Mouse (Mus musculus) MEL-GATA-1-ER (cell line): Measurements from ENCODE around the gene Haghl.
"Not testable (repeated sequence)": the region's sequence is repeated elsewhere in the genome, so short reads cannot be mapped to it uniquely, and the experiment has no call there.

Experiments
- DNase-seq: peaks from one replicate; pipeline ENCODE4 v3.0.0-alpha.2; 2012; ENCODE audit warnings: low read depth; ENCODE audit errors: extremely low read depth

Haghl gene

DNA sequence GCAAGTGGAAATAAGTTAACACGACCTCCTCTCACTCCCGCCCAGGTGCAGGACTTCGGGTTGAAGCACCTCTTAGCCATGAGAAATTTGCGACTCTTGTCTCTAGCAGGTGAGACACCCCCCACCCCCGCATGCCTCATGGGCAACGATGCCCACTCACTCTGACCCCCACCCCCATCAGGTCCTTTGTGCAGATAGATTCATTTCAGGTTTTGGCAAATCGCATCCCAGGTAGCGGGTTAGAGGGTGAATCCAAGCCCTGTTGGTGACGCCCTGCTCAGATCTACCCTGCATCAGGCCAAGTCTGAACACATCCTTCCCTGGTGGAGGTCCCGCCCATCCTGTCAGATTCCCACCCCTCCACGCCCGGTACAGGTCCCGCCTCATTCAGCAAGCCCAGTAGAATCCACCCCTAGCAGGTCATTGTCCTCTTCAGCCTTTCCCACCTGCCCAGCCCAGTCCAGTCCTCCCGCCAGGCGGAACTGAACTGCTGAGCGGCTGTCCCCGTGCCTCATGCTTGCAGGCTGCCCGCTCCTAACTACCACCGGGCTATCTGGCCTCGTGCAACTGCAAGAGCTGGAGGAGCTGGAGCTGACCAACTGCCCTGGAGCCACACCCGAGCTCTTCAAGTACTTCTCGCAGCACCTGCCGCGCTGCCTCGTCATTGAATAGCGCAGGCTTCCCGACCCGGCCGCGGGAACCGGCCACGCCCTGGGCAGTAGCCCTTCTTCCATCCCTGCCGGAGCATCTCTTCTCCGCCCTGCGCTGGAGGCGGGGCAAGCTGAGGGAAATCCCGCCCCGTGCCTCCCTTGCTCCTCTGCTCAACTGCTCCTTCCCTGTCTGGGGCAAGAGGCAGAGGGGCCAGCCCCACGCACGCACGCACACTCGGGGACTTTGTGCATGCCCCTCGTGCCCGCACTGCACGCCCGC, 33.6 kb upstream of the Haghl start:
- no peak for DNase-seq

DNA sequence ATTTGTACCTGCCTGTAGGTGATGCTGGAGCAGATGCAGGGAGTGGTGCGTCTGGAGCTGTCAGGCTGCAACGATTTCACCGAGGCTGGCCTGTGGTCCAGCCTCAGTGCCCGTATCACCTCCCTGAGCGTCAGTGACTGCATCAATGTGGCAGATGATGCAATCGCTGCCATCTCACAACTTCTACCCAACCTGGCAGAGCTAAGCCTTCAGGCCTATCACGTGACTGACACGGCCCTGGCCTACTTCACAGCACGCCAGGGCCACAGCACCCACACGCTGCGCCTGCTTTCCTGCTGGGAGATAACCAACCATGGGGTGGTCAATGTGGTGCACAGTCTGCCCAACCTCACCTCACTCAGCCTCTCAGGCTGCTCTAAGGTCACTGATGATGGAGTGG, 32.2 kb upstream of the Haghl start:
- DNase-seq = no peak

DNA sequence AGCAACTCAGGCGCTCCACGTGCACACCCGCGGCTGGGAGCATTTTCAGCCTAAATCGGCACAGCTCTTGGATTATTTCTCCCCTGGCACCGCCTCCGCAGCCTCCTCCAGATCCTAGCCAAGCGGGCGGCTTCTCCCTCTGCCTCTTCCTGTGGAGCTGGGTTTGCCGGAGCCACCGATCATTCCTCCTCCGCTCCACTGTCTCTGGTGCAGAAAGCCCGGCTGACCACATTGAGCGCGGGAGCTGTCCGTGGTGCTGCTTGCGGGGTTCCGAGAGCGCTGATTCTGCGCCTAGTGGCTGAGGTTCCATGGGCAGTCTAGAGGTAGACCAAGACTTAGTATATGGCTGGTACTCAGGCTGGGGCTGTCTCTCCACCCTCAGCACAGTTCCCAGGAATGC, 28.0 kb upstream of the Haghl start:
- DNase-seq = no peak

DNA sequence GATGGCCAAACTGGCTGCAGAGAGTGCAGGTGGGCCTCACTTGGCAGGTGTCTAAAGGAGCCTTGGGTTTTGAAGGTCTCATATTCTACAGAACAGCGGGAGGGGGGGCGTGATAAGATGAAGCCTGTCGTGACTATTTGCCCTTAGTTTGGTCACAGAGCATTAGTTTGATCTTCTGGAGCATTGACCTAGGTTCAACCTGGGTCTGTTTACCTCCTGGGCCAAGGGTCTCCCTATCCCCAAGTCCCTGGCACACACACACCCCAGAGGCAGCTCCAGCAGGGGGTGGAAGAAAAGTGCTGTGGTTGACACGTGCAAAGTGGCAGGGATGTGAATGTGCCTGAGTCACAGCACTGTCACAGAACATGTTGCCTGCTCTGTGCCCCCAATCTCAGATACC, 25.4 kb upstream of the Haghl start:
- DNase-seq = no peak

DNA sequence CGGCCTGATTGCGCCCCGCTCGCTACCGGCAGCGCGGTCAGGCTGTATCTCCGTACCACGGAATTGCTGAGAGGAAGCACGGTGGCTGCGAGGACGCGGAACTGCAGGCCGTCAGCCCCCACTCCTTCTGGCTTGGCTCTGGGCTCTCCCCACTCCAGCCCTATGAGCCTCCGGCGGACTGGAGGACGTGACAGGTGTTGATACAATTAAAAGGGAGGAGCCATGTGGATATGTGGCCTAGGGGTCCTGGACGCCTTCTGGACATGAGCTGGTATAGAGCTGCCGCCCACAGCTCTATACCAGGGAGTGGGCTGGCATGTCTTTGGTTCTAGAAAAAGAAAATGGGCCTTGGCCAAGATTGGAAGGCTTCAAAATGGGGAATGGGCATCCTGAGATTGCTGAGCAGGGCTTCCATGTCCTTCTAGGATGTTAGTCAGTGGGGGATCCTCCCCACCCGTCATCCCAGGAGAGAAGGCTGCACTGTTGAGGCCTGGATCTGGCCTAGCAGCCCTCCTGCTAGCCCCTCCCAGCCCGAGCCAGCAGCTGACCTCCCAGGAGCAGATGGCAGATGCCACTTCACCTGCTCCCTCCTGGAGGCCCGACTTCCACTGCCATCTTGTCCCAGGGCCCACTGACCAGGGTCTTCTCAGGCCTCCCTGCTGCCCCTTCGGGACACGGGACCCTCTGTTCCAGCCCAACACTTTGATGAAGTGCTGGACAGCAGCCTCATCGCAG, 24.3 kb upstream of the Haghl start:
- no peak for DNase-seq

DNA sequence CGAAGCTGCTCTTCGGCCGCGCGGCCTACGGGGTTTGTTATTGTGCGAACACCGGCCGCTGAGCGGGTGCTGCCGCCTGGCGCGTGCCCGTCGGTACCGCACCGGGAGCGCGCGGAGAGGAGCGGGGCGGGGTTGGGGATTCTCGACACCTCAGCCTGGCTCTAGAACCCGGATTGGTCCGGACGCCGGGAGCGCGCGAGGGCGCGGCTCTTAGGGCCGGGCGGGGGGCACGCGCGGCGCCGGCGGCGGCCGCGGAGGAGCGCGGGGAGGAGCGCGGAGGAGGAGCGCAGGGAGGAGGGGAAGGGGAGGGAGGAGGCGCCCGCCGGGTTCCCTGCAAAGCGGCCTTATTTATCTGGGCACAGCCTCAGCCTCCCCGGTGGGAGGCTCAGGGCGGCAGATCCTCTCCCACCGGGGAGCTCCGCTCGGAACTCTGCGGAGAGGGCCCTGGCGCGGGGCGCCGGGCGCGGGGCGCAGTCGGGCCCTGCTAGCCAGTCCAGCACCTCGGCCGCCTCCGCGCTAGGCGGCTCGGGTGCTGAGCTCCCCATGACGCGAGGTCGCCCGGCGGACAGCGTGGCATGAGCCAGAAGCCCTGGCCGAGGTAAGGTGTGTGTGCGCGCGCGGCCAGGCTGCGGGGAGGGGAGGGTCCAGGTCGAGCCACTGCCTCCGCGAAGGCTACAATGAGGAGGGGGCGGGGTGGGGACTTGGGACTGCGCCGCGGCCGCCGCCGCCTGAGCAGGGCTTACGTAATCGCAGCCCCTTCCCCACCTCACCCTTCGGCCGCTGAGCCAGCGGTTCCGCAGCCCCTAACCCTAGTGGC, 23.5 kb upstream of the Haghl start, which contains the start of gene Fbxl16:
Fbxl16 (plus strand) TSS at position 297 of the 817 bp plus-strand sequence.
- DNase-seq = no peak

DNA sequence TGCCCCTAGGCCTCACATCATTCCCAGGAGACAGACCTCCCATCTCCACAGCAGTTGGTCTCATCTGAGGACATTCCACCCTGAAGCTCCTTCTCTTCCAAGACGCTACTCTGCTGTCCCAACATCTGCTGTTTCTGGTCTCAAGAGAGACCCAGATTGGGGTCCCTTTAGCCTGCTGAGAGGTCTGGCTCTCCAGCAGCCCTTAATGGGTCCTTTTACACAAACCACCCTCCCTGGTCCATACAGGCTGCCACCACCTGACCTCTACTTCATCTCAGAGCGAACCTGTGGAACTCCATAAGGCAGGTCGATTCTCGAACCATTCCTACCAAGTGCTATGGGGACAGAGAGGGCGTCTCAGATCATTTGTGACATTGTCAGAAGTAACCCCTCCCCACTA, 22.6 kb upstream of the Haghl start:
- no peak for DNase-seq

- DNase-seq = not testable (repeated sequence)
Observed at GRCm38 (mm10) chr17:25807452-25807851, 22.0 kb upstream of the Haghl start.

DNA sequence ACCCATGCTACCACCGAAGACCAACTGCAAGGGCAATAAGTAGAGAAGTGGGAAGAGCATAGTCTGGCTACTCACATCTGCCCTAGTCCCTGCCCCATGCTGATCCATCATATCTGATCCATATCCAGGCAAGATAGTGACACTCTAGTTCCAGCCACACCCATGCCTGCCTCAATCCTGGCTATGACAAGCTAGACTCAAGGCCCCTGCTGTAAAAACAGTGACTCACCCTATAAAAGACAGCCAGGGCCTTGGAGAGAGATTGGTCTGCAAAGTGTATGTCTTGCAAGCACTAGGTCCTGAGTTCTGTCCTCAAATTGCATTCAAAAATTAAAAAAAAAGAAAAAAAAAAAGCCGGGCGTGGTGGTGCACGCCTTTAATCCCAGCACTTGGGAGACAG, 21.0 kb upstream of the Haghl start:
- DNase-seq = no peak

DNA sequence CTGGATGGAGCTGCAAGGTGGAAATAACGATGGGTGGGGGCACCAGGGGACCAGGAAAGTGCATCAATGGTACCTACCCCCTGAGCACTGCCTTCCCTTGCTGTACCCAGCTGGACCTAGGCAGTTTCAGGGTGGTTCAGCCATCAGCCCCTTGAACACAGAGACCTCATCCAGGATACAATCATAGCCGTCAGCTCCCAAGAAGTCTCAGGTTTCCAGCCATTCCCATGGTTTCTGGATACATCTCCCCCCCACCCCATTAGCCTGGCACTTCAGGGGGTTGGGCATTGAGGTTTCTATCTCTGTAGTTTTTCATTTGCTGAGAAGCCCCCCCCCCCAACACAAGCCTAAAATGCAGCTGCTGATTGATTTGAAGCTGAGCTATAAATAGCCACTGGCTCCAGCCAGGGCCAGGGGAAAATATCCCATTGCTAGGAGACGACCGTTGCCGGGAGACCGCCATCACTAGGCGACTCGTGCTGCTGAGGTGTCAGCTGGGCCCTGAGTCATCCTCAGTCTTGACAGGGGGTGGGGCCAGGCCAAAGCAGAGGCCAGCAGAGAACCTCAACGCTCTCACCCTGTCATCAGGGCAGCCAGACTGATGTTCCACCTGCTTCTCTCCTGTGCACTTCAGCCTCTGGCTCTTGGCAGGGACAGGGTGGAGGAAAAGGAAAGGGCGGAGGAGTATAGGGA, 17.5 kb upstream of the Haghl start:
- DNase-seq = no peak

DNA sequence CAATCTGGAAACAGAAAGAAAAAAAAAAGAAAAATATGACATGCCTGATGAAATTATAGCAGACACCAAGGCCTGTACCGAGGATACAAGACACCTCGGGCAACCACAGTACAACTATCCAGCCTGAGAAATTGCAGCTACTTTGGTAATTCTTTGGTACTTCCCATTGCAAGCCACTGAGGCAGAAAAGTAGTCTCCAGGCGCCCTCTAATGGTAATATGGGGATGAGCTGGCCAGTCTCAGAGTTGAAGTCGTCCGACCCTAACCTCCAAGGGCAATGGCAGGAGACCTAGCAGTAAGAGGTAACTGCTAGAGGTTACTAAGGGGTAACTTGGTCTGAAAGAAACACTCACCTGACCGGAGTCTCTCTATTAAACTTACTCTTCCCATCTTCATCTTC, 15.6 kb upstream of the Haghl start:
- DNase-seq = peak; percentile 59

DNA sequence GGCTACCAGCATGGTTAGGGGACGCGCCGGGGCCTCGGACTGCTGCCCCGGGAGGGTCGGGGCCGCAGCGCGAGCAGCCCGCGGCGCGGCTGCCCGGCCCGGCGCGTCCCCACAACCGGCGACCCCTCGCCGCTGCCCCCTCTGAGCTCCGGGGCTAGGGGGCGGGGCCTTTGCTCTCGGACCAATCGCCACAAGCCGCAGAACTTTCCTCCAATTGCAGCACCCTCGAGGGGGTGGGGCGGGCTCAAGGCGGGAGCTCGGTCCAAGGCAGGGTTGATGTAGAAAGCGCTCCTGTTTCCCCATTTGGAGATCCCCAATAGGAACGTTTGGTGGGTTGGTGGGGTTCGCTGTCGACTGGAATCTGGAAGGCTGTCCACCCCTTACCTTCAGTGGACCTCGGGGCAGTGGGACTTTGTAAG, 11.5 kb upstream of the Haghl start, which contains the start of gene Metrn:
Metrn (minus strand) TSS at position 186 of the 419 bp plus-strand sequence.
- peak; percentile 81 for DNase-seq

- DNase-seq = no peak
Observed at GRCm38 (mm10) chr17:25796211-25796771, 10.8 kb upstream of the Haghl start.

DNA sequence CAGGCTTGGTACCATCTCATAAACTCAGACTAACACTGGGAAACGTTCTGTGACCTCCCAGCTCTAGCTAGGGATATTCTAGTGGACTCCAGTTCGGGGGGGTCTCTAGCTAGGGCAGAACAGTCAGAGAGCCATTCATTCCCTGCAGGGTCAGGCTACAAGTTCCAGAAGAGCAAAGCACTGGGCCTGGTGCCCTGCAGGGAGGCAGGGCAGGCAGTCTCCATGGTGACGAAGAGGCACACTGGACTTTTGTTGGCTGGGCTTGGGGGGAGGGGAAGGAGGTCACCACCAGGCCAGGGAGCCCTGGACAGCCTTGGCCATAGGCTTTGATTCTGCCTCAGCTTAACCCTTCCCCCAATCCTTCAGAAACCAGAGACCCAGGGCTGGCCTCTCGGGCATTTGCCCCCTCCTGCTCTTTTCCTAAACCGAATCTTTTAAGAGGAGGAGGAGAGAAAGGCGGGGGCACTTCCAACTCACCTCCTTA, 10.2 kb upstream of the Haghl start, which contains the start of gene AC134908.4:
AC134908.4 (minus strand) TSS at position 51 of the 484 bp plus-strand sequence.
- no peak for DNase-seq

DNA sequence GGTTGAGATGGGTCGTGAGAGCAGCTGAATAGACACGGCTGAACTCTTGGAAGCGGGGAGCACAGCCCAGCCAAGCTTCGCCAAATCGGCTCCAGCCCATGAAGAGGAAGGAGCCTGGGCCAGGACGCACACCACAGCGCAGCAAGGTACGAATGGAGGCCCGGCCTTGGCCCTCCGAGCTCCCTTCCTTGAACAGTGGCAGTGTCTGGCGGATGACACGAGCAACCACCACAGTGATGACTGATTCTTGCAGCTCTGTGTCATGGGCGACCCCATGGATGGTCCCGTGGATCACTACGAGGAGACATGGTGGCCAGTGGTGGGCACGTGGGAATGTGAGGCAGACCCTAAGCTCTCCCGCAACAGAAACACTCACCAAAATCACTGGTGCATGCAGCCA, 9.5 kb upstream of the Haghl start:
- no peak for DNase-seq

GRCm38 (mm10) chr17:25794197-25794596, 8.7 kb upstream of the Haghl start:
- no peak for DNase-seq

DNA sequence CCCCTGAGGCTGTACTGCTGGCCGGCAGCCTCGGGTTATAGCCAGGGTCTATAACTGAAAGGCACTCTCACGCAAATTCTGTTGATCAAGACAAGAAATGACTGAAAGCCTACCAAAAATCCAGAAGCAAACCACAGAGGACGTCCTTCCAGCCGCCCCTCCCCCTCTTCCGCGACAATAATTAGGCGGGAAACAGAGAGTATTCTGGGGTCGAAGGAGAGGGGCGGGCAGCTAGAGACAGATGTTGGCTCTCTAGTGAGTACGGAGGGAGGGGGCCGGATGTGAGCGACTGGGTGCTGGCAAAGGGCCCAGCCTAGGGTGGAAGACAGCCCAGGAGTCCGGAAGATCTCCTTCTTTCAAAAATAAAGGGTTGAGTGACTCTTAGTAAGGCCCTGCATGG, 7.1 kb upstream of the Haghl start, which contains the start of gene Fam173a:
Fam173a (minus strand) TSS at position 287 of the 400 bp plus-strand sequence.
- peak; percentile 82 for DNase-seq

DNA sequence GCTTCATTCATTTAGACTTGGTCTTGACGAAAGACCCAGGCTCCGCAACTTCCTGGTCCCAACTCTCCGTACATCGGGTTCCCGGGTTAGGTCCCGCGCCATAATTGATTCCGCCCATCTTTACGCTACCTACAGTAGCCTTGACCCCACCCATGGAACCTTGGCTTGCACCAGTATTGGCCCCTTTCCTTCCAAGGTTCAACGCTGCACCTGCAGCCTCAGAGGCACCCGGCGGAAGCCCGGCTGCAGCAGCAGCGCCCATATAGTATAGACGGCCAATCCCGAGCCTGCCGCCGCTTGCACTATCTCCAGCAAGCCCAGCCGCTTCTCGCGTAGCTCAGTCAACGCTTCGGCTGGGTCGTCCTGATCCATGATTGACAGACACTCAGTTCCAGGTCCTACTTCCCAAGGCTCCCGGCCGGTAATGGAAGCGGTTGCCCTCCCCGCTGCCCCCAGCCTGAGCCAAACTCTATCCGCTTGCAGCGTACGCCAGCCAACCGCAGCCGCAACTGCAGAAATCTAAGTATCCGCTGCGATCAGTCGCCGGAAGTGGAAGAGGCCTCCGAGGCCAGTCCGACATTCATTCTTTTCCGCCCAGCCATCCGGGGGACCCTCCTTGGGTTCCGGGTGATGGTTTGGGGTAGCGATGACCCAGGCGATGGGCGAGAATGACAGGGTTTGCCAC, 6.5 kb upstream of the Haghl start:
- peak; percentile 76 for DNase-seq

DNA sequence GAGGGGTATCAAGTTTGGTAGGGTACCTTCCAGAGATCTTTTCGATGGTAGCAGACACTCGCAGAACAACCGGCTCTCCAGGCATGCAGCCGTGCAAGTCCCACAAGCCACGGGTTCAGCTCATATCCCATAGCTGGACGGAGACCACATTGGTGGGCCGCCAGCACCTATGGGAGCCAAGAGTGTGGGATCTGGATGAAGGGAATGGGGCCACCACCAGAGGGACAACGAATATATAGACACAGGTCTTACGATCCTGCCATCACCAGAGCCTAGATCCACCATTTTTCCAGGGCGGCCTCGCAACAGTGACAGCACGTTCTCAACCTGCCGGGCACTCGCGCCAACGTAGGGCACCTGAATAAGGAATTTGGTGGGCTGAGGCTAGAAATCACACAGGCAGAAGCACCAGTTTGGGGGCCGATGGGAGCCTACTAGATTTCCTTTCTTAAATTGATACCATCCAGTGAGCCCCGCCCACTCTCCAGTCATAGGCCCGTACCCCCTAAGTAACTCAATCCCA, 5.9 kb upstream of the Haghl start:
- DNase-seq = no peak
